Mouse (Mus musculus) neutrophil, adult 5-6 weeks (primary cell): ENCODE data around the gene Socs3. TPM values are rescaled to one million over a fixed set of nuclear protein-coding genes. Genes with fewer than 3 reads are reported as not detected.
A peak's percentile ranks its signal among the peaks of the same experiment; 100 is the strongest.

Source experiments
- ATAC-seq: fragments of 151-379, 151-347 bp; 2 replicates; pipeline ENCODE4 v1.8.0; 2017; ENCODE audit warnings: mild to moderate bottlenecking, moderate TSS enrichment; ENCODE audit not compliant: insufficient number of reproducible peaks, poor library complexity, low FRiP score, severe bottlenecking; ENCODE audit errors: extremely low read depth
- total RNA-seq: library from RNA; stranded (forward); fragments of 200-1000 nt; gene quantifications from 2 replicates; pipeline ENCODE4 v1.2.3, GENCODE M21; 2017

Gene Socs3
- total RNA-seq, 1 experiment from 2014 or later: 252 TPM

- no peak for ATAC-seq
Measured at GRCm38 (mm10) chr11:117939004-117939730, 30.7 kb downstream of the Socs3 start.

- ATAC-seq: no peak
Measured at GRCm38 (mm10) chr11:117936202-117936601, 33.6 kb downstream of the Socs3 start.

- ATAC-seq: no peak
Measured at GRCm38 (mm10) chr11:117935616-117936015, 34.2 kb downstream of the Socs3 start.

GRCm38 (mm10) chr11:117934576-117935368 lies 35.1 kb downstream of the Socs3 start:
- no peak for ATAC-seq

GRCm38 (mm10) chr11:117934168-117934567 lies 35.7 kb downstream of the Socs3 start:
- ATAC-seq: no peak

GRCm38 (mm10) chr11:117932195-117932594 lies 37.7 kb downstream of the Socs3 start:
- ATAC-seq: no peak

- ATAC-seq: no peak
Measured at GRCm38 (mm10) chr11:117931576-117931975, 38.3 kb downstream of the Socs3 start.

- ATAC-seq: no peak
Measured at GRCm38 (mm10) chr11:117930781-117931338, 39.0 kb downstream of the Socs3 start.

GRCm38 (mm10) chr11:117925541-117925940 lies 44.3 kb downstream of the Socs3 start:
- ATAC-seq: no peak

- no peak for ATAC-seq
Measured at GRCm38 (mm10) chr11:117924466-117924865, 45.4 kb downstream of the Socs3 start.

GRCm38 (mm10) chr11:117923279-117923678 lies 46.6 kb downstream of the Socs3 start:
- ATAC-seq: no peak

- ATAC-seq: no peak
Measured at GRCm38 (mm10) chr11:117919211-117919610, 50.6 kb downstream of the Socs3 start.

- ATAC-seq: 0 out of 2 replicates have a peak, but pooled peaks have one; percentile 23
Measured at GRCm38 (mm10) chr11:117918541-117918940, 51.3 kb downstream of the Socs3 start.

Other genes starting within 250 kb of the Socs3 start
- gene Tmc8, start 188.0 kb downstream of the Socs3 start, total RNA-seq: 21.6 and 23.1 TPM in 2 replicates
- 73.8 and 95.0 TPM in 2 replicates for gene Tmc6, start 187.8 kb downstream of the Socs3 start, total RNA-seq
- 0.58 and 0.86 TPM in 2 replicates for gene 6030468B19Rik, start 172.4 kb downstream of the Socs3 start, total RNA-seq
- 3.9 and 8.8 TPM in 2 replicates for gene Gm20708, start 160.4 kb downstream of the Socs3 start, total RNA-seq
- 80.2 and 108 TPM in 2 replicates for gene Syngr2, start 160.4 kb downstream of the Socs3 start, total RNA-seq
- 10.4 and 11.9 TPM in 2 replicates for gene Afmid, start 144.1 kb downstream of the Socs3 start, total RNA-seq
- 9.0 and 12.4 TPM in 2 replicates for gene Tk1, start 144.0 kb downstream of the Socs3 start, total RNA-seq
- gene Birc5, start 120.8 kb downstream of the Socs3 start, total RNA-seq: 0.47 and 0.49 TPM in 2 replicates
- gene Tmem235, start 109.3 kb downstream of the Socs3 start, total RNA-seq: not detected in 2 replicates
- gene Tha1, start 96.6 kb downstream of the Socs3 start, total RNA-seq: 3.6 and 6.8 TPM in 2 replicates
- gene Pgs1, start 16.2 kb upstream of the Socs3 start, total RNA-seq: 51.2 and 58.3 TPM in 2 replicates
- gene Dnah17, start 160.6 kb upstream of the Socs3 start, total RNA-seq: 0.86 and 1.3 TPM in 2 replicates